Mouse (Mus musculus): ENCODE results near the gene Phox2b.

Gene Phox2b

DNA sequence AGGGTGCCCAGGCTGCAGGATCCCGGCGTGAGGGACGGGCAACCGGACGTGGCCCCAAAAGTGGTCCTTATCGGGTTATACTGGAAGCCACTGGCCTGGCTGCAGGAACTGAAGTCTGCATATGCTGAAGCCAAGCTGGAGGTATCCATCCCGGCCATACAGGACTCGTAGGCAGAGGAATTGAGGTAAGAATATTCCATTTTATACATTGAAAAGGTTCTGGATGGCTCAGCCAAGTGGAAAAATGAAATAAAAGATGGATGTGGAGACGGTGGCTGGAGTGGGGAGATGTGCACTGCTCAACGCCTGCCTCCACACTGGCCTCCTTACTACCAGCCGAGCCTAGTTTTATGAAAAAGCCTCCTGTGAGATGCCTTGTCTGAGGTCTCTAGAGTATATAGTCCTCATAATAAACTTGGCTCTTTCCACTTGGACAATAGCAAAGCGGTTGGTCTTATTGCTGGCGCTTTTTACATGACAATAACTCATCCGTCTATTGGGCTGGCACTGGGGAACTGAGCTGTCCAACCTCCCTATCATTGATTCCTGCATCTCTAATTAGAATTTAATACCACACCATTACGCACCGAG lies at the start of gene Phox2b:
Gene Phox2b, minus strand, starts transcription at position 569 of the 591 bp plus-strand sequence.
- in situ Hi-C loops (cut with MboI), result no loop called here

DNA sequence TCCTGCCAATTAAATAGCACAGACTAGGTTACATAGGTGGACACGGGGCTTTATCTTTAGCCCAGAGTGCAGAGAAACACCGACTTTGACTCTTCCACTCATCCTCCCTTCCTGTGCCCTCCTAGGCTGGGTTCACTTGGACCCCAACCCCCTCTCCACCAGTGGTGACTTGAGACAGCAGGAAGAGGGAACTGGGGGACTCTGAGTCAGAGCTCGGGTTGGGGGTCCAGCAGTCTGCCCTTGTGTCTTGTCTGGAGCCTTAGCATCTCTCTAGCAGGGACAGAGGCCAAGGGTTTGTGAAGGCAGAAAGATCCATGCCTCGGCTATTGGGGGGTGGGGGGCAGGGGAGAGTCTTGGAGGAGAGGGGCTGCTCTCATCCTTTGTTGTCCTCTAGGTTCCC lies 43.5 kb upstream of the Phox2b start:
- in situ Hi-C loops (cut with MboI), result no loop called here

DNA sequence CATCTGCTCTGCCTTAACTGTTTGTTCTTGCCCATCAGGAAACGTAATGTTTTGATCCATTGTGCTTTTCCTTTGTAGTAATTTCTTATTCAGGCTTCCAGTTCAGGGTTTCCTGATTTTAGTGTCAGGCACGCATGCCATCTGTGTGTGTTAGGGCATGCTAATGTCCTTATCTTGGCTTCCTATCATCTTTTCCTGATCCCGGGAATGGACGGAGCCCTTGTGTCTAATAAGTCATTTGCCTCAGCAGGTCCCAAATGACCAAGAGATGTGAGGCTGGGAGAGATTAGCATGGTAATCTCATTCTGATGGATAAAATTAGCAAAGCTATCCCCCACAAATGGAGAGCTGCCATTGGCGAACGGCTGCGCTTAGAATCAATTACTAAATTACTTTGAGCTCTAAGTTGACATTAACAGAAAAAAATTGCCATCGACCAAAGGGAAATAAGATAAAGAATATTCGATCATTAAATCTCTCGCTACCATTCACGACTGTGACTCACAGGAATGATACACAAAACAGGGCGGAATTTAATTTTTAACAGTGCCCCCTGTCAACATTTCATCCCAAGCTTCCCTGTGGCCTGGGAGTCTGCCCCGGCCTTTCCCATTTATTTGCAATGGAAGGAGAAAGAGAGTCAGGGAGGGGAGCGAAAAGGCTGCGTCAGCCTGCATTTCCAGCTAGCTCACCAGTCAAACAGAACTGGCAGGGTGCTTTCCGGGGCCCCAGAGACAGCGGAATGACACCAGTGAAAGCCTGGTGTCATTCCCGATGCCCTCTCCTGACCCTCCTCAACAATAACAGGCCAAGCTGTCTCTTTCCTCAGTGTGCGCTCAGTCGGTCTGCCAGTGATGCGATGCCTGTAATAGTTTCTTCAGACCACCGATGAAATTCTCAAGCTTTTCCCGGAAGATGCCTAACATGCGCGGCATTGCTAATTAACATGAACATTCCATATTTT lies 40.2 kb upstream of the Phox2b start:
- in situ Hi-C loops (cut with MboI), result no loop called here

DNA sequence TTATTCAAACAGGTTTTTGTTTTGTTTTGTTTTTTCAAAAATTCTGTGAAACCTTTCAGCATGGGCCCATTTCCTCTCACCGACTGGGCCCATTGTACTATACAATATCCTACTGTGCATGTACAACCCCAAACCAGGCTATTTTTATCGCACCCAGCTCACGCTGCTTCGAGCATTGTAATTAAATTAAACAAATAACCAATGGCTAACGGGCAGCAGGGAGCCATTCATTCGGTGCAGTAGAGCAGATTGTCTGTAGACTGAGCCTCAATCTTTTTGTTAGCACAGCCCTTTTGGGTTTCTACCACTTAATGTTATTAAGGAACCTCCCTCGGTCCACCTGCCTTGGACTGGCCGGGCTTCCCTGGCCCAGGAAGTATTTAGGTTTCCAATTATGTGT lies 39.5 kb upstream of the Phox2b start:
- in situ Hi-C loops (cut with MboI), result no loop called here

DNA sequence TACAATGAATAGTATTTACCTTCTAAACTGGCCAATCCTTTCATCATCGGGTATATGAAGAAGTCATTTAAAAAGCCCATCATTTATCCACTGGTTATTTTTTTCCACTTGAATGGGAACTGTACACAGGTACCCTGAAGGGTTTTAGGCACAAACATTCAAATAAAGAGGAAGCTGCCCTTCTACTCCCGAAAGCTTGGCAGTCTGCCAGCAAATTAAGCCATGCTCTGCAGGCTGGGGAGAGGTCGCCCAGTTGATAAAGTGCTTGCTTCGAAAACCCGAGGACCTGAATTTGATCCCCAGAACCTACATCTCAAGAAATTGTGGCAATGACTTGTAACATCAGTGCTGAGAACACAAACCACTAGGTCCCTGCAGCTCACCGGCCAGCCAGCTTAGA lies 35.6 kb upstream of the Phox2b start:
- in situ Hi-C loops (cut with MboI), result no loop called here

DNA sequence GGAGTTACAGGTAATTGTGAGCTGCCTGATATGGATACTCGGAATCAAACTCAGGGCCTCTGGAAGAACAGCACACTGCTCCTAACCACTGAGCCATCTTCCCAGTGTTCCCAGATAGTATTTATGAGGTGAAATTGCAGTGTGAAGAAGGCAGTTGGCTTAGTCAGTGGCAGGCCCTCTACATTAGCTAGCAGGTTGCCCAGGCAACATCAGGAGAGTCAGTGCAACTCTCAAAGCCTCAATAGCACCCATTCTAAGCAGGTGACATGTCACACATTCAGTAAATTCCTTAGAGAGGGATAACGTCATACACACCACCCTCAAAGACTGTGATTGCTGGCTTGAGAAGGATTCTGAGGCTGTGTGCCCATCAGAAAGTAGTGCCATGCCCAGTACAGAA lies 32.6 kb upstream of the Phox2b start:
- in situ Hi-C loops (cut with MboI), result no loop called here

DNA sequence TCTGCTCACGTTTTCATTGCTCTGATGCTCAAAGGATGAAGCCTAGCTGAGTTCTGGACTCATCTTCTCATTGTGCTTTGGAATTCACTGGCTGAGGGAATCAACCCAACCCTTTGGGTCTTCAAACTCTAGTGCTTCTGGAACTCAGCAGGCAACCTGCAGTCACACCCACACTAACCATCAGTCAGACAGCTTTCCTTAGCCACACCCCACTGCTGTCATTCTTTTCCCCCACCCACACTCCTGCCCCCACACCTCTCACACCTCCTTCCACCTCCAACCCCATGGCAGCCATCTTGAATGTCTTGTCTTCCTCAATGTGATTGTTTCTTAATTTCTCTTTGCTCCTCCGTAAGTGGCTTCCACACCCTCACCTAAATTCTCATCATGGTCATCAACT lies 7.2 kb upstream of the Phox2b start:
- in situ Hi-C loops (cut with MboI), result no loop called here

DNA sequence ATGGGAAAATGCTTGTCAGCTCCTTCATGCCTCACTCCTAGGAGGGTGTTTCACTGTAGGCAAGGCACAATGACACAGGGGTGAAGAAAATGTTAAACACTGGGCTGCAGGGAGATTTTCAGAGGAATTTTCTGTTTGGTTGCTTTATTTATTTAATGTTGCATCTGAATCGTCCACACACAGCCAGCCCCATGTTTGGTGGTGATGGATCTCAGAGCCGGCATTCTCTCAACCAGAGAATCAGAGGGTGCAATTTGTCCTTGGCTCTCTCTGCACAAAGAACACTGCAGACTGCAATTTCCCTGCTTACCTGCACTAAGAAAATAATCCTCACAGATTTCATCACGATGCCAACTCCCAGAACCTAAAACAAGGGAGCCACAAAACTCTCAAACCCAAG lies 3.9 kb upstream of the Phox2b start:
- in situ Hi-C loops (cut with MboI), result no loop called here

DNA sequence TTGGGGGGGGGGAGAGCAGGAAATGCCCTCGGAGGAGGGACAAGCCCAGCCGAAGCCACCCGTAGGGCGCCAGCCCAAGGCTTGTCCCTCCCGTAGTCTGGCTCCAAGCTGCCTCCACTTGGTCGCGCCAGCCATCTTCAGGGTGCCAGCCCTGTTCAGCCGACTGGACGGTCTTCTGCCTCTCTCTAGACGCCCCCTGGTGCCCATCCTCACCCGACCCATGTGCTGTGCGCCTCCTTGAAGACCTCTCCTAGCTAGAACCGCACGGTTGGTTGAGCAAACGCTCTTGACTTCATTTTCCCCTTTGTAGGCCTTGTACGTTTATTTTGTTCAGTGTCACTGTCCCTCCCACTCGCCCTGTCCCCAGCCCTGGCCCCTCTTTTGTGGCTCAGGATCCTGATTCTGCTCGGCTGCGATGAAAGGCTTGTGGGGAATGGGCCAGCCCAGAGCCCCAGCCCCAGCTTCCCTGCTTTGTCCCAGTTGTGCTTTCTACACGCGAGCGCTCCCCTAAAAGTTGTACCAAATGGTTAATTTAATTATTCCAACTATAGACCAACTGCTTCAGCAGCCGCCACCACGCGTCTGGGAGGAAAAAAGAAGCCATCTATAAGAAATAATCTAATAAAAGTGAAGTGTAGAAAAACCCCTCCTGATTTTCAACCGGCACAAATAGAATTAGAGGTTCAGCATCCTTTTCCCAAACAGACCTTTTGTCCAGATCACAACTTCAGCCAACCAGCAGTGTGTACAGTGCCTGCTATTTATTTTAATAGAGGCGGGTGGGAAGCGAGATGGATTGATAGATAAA lies 2.9 kb upstream of the Phox2b start:
- in situ Hi-C loops (cut with MboI), result no loop called here

DNA sequence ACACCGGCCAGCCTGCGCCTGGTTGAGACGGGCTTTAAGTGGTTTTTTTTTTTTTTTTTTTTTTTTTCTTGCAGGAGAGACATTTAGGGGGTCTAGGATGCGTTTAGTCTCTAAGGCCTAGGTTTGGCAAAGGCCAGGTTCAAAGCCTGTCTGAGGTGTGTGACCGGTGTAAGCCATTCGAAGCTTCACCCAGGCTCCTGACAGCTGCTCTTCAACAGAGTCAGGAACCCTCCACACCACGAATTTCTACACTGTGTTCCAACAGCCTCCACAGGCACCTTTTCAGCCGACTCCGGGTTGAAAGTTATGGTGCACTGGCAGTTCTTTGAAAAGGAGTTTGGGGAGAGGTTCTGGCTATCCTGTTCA lies 2.3 kb upstream of the Phox2b start:
- in situ Hi-C loops (cut with MboI), result no loop called here

DNA sequence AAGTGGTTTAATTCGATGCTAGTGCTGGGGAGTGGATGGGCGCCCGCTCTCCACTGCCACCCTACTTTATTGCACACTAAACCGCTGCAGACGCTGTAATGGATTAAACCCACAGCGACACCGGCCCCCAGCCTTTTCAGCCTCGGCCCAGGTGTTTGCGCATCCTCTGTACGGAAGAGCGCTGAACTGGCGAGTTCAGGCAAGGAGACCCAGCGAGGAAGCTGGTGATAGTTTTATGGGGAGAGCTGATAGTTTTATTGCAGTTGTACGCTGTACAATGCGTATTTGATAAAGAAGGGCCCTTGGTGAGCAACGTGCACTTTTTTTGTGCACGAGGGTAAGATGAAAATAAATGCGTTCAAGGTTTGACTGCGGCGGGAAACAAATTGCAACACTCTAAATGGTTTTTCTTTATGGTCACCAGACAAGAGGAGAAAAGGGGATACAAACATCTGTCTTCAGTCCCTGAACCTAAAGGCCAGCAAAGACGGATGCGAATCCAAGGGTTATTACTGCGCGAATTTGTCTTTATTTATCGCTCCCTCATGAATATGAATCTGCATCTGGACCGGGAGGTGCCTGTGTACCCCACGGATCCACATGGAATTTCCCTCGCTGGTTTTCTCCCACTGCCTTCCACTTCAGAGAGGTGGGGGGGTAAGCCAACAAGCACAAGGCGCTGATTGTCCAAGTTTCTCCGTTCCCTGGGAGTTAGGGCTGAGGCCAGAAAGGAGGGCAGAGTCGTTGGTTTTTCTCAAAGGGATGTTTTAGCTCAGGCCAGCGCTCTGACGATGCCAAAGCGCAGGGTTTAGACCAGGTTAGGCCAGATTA lies 1.7 kb upstream of the Phox2b start:
- in situ Hi-C loops (cut with MboI), result no loop called here

DNA sequence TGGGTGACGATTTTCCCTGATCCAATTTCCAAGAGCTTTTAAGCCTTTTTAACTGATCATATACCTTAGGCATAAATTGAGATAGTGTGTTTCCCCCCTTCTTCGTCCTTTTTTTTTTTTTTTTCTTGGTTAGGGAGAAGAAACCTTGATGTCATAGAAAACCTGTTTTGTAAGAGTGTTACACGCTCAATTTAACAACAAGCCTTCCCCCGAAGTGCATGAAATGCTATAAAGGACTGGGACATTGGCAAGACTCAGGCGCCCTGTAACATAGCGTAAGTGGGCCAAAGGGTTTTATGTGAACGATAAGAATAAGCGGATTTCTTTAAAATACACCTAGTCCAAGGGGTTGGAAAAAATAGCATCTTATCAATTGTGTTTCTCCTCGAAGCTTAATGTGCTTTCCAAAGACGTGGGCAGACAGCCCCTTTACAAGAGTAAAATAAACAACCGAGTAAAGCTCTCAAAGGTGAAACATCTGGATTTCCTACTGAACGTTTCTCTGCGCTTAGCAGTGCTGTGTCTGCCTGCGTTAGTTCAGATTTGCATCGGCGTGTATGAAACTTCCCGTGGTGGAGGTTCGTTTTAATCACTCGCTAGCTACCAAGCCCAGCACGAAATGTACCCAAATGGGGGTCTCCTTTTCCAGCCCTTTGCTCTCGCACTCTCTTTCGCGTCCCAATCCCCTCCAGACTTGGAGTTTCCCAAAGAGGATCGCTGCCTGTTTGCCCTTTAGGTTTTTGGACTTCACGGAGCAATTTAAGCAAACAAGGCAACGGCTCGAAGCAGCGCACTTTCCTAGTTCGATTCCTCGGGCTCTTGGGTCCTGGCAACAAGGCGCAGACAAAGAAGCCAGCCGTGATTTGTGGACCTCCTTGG lies 531 bp upstream of the Phox2b start:
- in situ Hi-C loops (cut with MboI), result no loop called here

DNA sequence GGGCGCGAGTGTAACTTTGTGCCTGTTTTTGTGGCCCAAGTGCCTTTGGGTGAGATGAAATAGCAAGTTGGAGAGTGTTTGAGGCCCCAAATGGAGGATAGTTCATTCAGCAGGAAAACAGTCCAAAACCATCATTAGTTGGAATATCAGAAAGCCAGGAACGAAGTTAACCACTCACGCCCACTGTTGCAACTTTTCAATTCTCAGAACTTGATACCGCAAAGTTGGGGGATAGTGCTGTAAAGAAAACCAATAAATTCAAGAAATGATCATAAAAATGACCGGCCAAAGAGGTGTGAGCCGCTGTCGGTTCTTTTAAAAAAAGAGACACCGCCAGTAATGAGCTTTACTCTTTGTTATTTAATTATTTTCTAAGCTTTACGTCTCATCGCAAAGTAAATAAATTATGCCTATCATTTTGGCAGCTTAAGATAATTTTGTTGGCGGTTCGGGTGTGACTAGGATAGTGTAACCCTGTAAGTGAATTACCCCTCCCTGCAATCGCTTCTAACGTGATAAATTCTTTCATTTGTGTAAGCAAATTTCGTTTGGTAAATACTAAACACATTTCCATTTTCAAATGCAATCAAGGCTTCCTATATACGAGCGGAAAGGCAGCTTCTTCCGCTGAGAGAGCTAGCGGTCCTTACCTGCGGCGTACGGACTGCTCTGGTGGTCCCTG lies 909 bp downstream of the Phox2b start:
- in situ Hi-C loops (cut with MboI), result no loop called here

DNA sequence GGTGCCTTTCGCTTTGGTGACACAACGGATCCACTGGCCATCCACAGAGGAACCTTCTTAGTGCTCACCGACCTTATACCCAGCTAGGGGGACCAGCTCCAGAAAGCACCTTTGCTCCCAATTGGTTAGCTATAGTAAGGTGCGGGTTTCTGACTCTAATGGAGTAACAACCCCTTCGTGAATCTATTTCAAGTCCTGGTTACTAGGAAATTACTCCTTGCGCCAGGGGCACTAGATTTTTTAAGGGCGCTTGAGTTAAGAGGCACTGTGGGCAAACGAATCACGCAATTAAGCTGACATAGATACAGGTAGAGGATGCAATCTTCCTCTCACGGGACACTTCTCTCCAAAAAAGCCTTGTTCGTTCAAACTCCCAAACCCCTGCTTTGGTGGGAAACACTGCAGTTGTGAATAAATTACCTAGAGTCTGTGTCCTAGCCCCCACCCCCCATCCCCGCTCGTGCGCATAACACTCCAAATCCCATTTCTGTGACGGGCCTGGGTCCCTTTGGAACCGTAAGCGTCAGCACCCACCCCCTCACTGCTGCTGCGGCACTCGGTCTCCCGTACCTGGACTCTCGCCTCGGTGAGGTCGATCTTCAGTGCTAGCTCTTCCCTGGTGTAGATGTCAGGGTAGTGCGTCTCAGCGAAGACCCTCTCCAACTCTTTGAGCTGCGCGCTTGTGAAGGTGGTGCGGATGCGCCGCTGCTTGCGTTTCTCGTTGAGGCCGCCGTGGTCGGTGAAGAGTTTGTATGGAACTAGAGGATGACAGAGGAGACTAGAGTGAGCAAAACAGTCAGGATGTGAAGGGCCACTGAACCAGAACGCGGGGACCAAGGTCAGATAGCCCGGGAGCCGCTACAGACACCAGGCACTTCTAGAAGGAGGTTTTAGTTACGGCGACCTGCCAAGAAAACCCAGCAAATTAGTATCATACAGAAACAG lies 1.7 kb downstream of the Phox2b start:
- in situ Hi-C loops (cut with MboI), result no loop called here

DNA sequence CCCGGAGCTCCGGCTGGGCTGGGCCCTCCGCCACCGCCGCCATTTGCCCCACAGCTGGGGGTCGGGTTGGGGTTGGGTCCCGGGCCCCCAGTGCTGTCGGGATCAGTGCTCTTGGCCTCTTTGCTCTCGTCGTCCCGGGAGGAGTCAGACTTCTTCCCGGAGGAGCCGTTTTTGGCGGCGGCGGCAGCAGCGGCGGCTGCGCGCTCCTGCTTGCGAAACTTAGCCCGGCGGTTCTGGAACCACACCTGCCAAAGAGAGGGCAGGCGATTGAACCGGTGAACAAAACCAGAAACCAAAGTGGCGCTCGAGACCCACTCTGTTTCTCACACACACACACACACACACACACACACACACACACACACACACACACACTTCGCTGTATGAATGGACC lies 2.7 kb downstream of the Phox2b start:
- in situ Hi-C loops (cut with MboI), result no loop called here

DNA sequence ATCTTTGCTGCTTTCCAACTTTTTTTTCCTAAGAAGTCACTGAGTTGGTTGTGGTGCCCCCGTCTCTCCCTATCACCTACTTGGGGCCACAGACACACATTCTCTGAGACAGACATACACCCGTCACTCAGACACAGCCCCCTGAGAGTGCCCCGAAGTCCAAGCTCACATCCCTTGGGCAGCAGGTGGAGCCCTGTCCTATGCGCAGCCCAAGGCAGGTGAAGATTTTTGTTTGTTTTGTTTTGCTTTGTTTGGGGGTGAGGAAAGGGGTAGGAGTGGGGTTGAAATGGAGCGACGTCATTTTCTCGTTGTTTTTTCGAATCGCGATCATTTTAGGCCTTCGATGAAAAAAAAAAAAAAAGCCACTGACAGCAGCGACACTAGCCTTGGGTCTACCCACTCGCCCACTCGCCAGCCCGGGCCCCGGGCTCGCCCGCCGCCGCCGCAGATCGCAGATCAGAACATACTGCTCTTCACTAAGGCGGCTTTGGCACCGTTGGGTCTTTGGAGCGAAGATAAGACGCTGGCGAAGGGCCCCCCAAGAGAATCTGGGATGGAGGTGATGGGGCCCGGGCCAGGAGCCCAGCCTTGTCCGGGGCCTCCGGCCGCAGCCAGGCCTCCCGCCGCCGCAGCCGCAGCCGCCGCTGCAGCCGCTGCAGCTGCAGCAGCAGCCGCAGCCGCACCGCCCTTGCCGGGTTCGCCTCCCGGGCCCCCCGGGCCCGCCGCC lies 3.3 kb downstream of the Phox2b start:
- in situ Hi-C loops (cut with MboI), result no loop called here

DNA sequence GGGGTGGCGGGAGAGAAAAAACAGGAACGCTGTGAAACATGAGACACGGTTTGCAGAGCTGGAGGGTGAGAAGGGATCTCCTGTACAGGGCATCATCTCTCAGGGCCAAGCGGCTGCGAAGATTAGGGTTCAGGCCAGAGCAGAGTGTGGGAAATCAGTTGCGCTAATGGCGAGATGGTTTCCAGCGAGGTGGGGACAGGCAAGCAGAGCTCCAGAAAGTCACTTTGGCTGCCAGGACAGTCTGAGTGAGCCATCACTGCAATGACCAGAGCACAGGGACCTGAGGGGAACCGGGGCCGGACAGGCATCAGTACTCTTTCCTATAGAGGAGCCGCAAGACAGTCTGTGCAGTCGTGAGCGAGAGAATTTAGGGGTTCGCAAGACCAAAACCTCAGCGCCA lies 3.9 kb downstream of the Phox2b start:
- in situ Hi-C loops (cut with MboI), result no loop called here

DNA sequence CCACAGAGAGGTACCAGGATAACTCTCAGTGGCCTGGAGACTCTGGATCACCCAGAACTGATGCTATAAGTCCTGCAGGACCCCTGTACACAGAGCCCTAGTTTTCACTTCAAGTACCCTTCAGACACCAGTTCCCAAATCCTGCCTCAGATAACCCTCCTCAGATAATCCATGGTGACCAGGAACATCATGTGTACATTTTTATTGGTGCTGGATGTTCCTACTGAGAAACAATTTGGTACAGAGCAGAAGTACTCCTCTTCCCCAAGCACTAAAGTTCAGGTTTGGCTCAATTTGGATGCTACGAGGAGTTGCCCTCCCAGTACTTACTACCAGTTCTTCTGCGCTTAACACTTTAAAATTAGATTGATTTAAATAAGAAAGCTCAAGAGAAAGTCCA lies 5.1 kb downstream of the Phox2b start:
- in situ Hi-C loops (cut with MboI), result no loop called here
